Mouse (Mus musculus): Measurements from ENCODE around the gene Ptges. TPM values are rescaled to one million over a fixed set of nuclear protein-coding genes. Genes with fewer than 3 reads are reported as not detected.

Gene Ptges
- polyA plus RNA-seq, 1 experiment from 2014 or later: 0.33 TPM

DNA sequence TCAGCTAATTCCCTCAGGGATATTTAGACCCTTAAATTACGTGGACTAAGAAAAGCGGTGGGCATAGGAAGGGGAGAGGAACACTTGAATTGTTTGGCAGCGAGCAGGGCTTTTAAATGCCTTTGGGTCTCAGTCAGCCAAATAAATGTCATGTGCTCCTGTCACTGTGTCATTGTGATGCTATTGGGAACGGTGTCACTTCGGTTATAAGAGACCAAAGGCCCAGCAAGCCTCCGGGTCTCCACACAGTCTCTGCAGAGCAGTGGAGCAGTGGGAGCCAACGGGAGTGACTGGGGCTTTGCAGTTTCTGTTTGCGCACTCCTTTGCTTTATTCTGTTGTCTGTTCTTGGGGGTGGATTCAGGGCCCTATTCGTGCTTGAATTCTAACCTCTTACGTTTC is 55.2 kb downstream of the Ptges start:
- H3K27ac ChIP-seq (replicated peaks): no peak overlapping the region
- H3K9me3 ChIP-seq (replicated peaks): no peaks in the 10 kb centered on the region
- H3K4me2 ChIP-seq: no peak overlapping the region
- H3K4me3 ChIP-seq (replicated peaks): no peak overlapping the region
- no peaks in the 10 kb centered on the region for H3K27me3 ChIP-seq
- ATAC-seq (ENCODE audit: insufficient read depth): no peak
- WGBS (ENCODE audit: insufficient replicate concordance): 59% methylated on average over 10 of the region's 10 CpGs
- no peaks in the 10 kb centered on the region for H3K4me1 ChIP-seq (replicated peaks)
- no peaks in the 10 kb centered on the region for H3K36me3 ChIP-seq (replicated peaks)
- no peak overlapping the region for H3K9ac ChIP-seq

DNA sequence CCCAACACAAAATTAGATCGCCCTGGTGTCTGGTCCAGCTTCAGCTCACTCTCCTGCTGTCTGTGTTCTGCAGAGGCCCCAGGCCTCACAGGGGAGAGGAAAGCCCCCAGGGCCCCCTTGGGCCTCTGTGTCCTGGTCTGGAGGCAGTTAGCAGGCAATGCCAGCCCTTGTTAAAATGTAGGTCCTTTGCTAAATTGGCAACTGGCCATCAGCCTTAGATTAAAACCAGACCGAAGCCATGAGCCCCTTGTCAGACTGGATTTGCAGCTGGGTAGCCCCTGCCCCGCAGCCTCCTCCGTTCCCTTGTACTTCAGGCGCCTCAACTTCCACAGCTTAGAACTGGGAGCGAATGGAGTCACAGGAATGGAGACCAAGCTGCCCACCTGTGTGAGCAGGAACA is 57.0 kb downstream of the Ptges start:
- Histone ChIP-seq H3K9ac (no peak overlapping the region), H3K27ac (replicated peaks) (no peak overlapping the region), H3K36me3 (replicated peaks) (no peaks in the 10 kb centered on the region), H3K9me3 (replicated peaks) (no peaks in the 10 kb centered on the region), H3K27me3 (no peaks in the 10 kb centered on the region), H3K4me1 (replicated peaks) (no peaks in the 10 kb centered on the region), H3K4me2 (no peak overlapping the region), H3K4me3 (replicated peaks) (no peak overlapping the region)
- ATAC-seq (ENCODE audit: insufficient read depth): no peak
- WGBS (ENCODE audit: insufficient replicate concordance): 78% methylated on average over 6 of the region's 6 CpGs

DNA sequence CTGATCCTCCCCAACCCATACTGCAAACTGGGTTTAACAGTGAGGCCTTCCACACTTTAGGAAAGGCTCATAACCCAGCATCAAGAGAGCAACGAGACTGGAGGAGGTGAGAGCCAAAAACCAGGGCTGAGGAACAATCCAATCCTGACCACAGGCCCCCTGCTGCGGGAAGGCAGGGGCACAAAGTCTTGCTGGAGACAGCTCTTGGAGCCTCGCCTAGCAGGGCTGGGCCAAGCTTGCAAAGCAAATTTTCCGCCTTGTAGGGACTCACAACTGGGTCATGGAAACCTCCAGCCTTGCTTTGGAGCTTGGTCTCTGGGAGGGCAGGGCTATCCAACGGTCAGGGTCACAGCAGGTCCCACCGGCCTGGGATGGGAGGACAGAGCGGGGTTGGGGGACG is 58.8 kb downstream of the Ptges start:
- Histone ChIP-seq H3K27me3 (peaks cover 9% of the 10 kb centered on the region), H3K27ac (replicated peaks) (no peak overlapping the region)

DNA sequence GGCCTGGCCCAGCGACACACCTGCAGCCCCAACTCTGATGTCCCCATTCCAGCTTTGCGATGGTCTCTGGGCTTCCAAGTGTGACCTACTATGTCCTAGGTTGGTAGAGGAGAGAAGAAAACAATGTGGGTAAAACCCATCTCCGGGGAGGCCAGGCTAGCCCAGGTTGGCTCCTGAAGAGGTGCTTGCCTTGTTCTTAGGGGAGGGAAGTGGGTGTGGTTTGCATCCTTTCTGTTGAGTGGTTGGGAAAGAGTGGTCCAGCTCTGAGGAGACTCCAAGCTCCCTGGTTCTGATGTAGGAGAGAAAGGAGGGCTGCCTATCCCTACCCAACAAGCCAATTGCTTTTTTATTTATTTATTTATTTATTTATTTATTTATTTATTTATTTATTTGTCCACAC is 64.2 kb downstream of the Ptges start:
- no peak overlapping the region for H3K4me3 ChIP-seq (replicated peaks)
- no peak overlapping the region for H3K9ac ChIP-seq
- no peak overlapping the region for H3K27ac ChIP-seq (replicated peaks)
- no peaks in the 10 kb centered on the region for H3K9me3 ChIP-seq (replicated peaks)
- peak overlapping the region; percentile 36; the same call in 1 of the 2 replicates for H3K4me2 ChIP-seq
- 48% methylated on average over 3 of the region's 3 CpGs for WGBS (ENCODE audit: insufficient replicate concordance)
- H3K27me3 ChIP-seq: peaks cover 45% of the 10 kb centered on the region
- H3K36me3 ChIP-seq (replicated peaks): no peaks in the 10 kb centered on the region
- no peaks in the 10 kb centered on the region; the same call in 1 of the 2 replicates for H3K4me1 ChIP-seq (replicated peaks)
- no peak for ATAC-seq (ENCODE audit: insufficient read depth)

More for the DNA sequence above, 58.8 kb downstream of the Ptges start:
- no peak overlapping the region for H3K4me3 ChIP-seq (replicated peaks)
- H3K9ac ChIP-seq: no peak overlapping the region
- WGBS (ENCODE audit: insufficient replicate concordance): 60% methylated on average over 8 of the region's 8 CpGs
- H3K36me3 ChIP-seq (replicated peaks): no peaks in the 10 kb centered on the region
- no peaks in the 10 kb centered on the region for H3K9me3 ChIP-seq (replicated peaks)
- ATAC-seq (ENCODE audit: insufficient read depth): no peak
- H3K4me2 ChIP-seq: no peak overlapping the region
- H3K4me1 ChIP-seq (replicated peaks): no peaks in the 10 kb centered on the region

DNA sequence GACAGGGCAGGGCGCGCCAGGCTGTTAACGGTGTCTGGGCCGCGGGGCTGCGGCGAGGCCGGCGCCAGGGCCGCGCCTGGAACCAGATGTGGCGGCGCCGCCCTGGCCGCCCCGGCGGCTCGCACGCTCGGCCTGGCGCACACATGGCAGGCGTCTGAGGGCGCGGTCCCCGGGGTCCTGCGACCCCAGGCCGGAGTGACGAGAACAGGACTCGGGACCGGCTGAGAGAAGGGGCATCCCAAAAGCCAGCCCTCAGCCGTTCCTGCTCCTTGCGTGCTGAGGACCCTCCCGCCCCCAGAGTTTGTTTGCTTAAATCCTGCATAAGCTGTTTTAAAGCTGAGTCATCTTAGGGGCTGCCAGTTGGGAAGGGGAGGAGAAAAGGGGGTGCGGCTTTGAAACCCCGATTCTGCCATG is 64.7 kb downstream of the Ptges start:
- no peak overlapping the region for H3K4me3 ChIP-seq (replicated peaks)
- peaks cover 45% of the 10 kb centered on the region for H3K27me3 ChIP-seq
- H3K9ac ChIP-seq: no peak overlapping the region
- 3% methylated on average over 35 of the region's 35 CpGs for WGBS (ENCODE audit: insufficient replicate concordance)
- no peaks in the 10 kb centered on the region for H3K9me3 ChIP-seq (replicated peaks)
- peak overlapping the region; percentile 36 for H3K4me2 ChIP-seq
- ATAC-seq (ENCODE audit: insufficient read depth): no peak
- H3K4me1 ChIP-seq (replicated peaks): no peaks in the 10 kb centered on the region; the same call in 1 of the 2 replicates
- no peak overlapping the region for H3K27ac ChIP-seq (replicated peaks)
- no peaks in the 10 kb centered on the region for H3K36me3 ChIP-seq (replicated peaks)

DNA sequence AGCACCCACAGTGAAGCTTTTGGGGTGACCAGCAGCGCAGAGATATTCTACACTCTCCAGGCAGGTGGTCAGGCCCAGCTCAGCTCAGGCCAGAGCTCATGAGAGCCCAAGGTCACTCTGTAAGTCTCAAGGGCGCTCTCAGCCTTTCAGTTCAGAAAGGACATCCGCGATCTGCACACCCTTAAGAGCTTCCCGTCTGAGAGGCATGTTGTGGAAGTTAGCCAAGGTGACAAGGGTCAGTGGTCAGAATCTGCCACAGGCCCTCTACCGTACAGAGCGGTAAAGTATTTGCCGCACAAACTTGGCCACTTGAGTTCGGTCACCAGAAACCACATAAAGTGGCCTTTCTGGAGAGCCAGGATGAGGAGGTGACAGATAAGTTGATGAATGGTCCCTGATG is 66.1 kb downstream of the Ptges start:
- WGBS (ENCODE audit: insufficient replicate concordance): 45% methylated on average over 9 of the region's 9 CpGs
- Histone ChIP-seq H3K4me1 (replicated peaks) (no peaks in the 10 kb centered on the region; the same call in 1 of the 2 replicates), H3K4me2 (no peak overlapping the region), H3K9ac (no peak overlapping the region), H3K4me3 (replicated peaks) (no peak overlapping the region), H3K9me3 (replicated peaks) (no peaks in the 10 kb centered on the region), H3K27ac (replicated peaks) (no peak overlapping the region), H3K36me3 (replicated peaks) (no peaks in the 10 kb centered on the region), H3K27me3 (peaks cover 45% of the 10 kb centered on the region)
- no peak for ATAC-seq (ENCODE audit: insufficient read depth)

DNA sequence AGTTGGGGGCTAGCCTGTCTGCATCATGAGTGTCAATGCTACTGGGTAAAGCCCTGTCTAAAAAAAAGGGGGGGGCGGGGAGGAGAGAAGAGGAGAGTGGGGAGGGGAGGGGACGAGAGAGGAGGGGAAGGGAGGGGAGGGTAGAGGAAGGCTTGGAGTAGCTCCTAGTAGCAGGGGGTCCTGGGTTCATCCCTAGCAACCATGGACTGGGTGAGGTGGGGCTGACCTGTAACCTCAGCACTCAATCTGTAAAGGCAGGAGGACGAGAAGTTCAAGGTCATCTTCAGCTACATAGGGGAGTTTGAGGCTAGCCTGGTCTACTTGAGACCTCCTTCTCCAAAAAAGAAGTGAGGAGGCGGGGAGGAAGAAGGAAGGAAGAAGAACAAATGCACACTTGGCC is 67.6 kb downstream of the Ptges start:
- no peak overlapping the region for H3K4me2 ChIP-seq
- ATAC-seq (ENCODE audit: insufficient read depth): no peak
- WGBS (ENCODE audit: insufficient replicate concordance): 35% methylated on average over 4 of the region's 4 CpGs
- H3K27me3 ChIP-seq: peaks cover 46% of the 10 kb centered on the region
- H3K27ac ChIP-seq (replicated peaks): no peak overlapping the region
- H3K4me1 ChIP-seq (replicated peaks): no peaks in the 10 kb centered on the region; the same call in 1 of the 2 replicates
- H3K9me3 ChIP-seq (replicated peaks): no peaks in the 10 kb centered on the region
- H3K36me3 ChIP-seq (replicated peaks): no peaks in the 10 kb centered on the region
- H3K9ac ChIP-seq: no peak overlapping the region
- no peak overlapping the region for H3K4me3 ChIP-seq (replicated peaks)

DNA sequence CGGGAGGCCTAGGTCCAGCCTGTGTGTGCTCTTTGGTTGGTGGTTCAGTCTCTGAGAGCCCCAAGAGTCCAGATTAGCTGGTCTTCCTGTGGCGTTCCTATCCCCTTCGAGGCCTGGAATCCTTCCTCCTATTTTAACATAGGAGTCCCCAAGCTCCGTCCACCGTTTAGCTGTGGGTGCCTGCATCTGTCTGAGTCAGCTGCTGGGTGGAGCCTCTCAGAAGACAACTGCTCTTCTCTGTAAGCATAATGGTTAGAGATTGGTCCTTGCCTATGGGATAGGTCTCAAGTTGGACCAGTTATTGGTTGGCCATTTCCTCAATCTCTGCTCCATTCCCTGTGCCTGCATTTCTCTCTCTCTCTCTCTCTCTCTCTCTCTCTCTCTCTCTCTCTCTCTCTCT is 69.9 kb downstream of the Ptges start:
- Histone ChIP-seq H3K4me1 (replicated peaks) (no peaks in the 10 kb centered on the region; the same call in 1 of the 2 replicates), H3K27me3 (peaks cover 28% of the 10 kb centered on the region), H3K9ac (no peak overlapping the region), H3K9me3 (replicated peaks) (no peaks in the 10 kb centered on the region), H3K4me2 (no peak overlapping the region), H3K27ac (replicated peaks) (no peak overlapping the region), H3K4me3 (replicated peaks) (no peak overlapping the region), H3K36me3 (replicated peaks) (no peaks in the 10 kb centered on the region)
- no peak for ATAC-seq (ENCODE audit: insufficient read depth)
- 45% methylated on average over 5 of the region's 5 CpGs for WGBS (ENCODE audit: insufficient replicate concordance)

DNA sequence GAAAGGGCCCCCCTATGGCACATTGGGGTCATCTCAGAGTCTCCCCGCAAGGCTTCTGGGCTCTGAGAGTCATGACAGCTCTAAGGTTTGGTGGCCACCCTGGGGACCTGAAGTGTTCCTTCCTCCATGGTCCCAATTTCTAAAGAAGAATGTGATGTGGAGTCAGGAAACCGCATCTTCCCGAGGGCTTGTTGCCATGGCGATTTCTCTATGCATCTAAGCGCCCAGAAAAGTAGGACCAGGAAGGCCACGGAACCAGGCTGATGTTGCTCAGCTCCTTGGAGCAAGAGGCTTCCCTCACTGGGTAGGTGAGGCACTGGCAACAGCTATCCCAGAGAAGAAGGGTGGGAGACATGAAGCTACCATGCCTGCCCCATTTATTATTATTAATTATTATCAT is 72.6 kb downstream of the Ptges start:
- ATAC-seq (ENCODE audit: insufficient read depth): no peak
- Histone ChIP-seq H3K27me3 (peaks cover 16% of the 10 kb centered on the region), H3K4me1 (replicated peaks) (no peaks in the 10 kb centered on the region), H3K36me3 (replicated peaks) (no peaks in the 10 kb centered on the region), H3K27ac (replicated peaks) (no peak overlapping the region), H3K9ac (no peak overlapping the region), H3K4me3 (replicated peaks) (no peak overlapping the region), H3K9me3 (replicated peaks) (no peaks in the 10 kb centered on the region), H3K4me2 (no peak overlapping the region)
- 46% methylated on average over 6 of the region's 6 CpGs for WGBS (ENCODE audit: insufficient replicate concordance)

DNA sequence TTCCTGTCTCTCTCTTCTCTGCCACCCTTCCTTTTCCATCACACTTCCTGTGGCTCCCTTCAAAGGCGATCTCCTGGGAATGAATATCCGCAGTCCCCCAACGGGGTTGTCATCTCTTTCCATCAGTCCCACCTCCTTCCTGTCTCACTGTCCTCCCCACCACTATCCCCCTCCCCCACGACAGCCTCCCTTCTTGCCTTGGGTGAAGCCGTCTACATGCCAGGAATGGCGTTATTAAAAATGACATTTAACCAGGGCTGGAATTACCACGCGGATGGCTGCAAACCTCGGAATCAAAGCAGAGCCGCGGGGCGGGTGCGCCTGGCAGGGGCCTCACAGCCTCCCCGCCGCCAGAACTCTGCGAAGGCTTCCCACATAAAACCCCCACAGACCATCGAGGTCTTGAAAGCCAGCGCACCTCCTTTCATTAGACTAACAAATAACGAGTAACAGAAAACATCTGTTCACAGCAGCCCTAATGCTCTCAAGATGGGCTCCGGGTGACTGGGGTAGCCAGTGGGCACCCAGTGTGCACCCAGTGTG is 76.8 kb downstream of the Ptges start:
- Histone ChIP-seq H3K9ac (no peak overlapping the region), H3K9me3 (replicated peaks) (no peaks in the 10 kb centered on the region), H3K27me3 (peaks cover 40% of the 10 kb centered on the region), H3K36me3 (replicated peaks) (no peaks in the 10 kb centered on the region), H3K4me3 (replicated peaks) (no peak overlapping the region), H3K4me2 (no peak overlapping the region), H3K27ac (replicated peaks) (no peak overlapping the region), H3K4me1 (replicated peaks) (no peaks in the 10 kb centered on the region)
- no peak for ATAC-seq (ENCODE audit: insufficient read depth)
- 34% methylated on average over 20 of the region's 20 CpGs for WGBS (ENCODE audit: insufficient replicate concordance)

DNA sequence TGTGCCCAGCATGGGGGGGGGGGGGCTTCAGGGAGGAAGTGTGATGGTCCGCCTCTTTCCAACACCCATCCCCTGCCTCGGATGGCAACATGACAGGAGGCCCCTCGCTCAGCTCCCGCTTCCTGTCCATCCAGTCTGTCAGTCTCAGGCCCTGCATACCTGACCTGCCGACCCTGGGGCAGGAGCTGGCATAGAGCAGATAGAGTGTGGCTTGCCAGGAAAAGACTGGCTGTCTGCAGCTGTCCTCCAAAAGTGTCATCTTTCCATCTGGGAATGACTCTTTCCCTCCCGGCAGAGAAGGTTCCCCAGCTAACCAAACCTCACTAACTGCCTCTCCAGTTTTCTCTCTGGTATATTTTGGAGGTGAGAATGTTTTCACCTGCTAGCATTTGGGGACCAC is 79.1 kb downstream of the Ptges start:
- Histone ChIP-seq H3K27me3 (peaks cover 58% of the 10 kb centered on the region), H3K9ac (no peak overlapping the region), H3K27ac (replicated peaks) (no peak overlapping the region), H3K4me3 (replicated peaks) (no peak overlapping the region), H3K36me3 (replicated peaks) (no peaks in the 10 kb centered on the region), H3K9me3 (replicated peaks) (no peaks in the 10 kb centered on the region), H3K4me2 (no peak overlapping the region), H3K4me1 (replicated peaks) (no peaks in the 10 kb centered on the region)
- ATAC-seq (ENCODE audit: insufficient read depth): no peak
- WGBS (ENCODE audit: insufficient replicate concordance): 27% methylated on average over 6 of the region's 6 CpGs

DNA sequence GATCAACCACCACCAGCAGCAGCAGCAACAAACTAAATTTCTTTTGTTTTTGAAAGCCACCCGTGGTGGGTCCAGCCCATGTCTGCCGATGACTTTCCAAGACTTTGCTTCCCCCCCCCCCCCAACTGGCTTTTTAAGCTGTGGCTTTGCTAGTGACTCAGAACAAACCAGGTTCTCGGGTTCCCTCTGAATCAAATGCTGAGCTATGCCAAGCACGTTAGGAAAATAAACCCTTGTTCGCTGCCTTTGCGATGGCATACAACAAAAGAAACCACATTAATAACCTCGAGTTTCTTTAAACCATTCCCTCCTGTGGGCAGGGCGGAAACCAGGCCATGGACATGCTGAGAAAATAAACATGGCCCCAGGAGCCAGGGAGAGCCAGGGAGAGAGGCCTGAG is 81.5 kb downstream of the Ptges start:
- no peak overlapping the region for H3K4me2 ChIP-seq
- peaks cover 81% of the 10 kb centered on the region for H3K27me3 ChIP-seq
- no peaks in the 10 kb centered on the region for H3K4me1 ChIP-seq (replicated peaks)
- H3K27ac ChIP-seq (replicated peaks): no peak overlapping the region
- no peaks in the 10 kb centered on the region for H3K9me3 ChIP-seq (replicated peaks)
- no peak overlapping the region for H3K4me3 ChIP-seq (replicated peaks)
- ATAC-seq (ENCODE audit: insufficient read depth): no peak
- WGBS (ENCODE audit: insufficient replicate concordance): 56% methylated on average over 8 of the region's 8 CpGs
- H3K9ac ChIP-seq: no peak overlapping the region
- H3K36me3 ChIP-seq (replicated peaks): no peaks in the 10 kb centered on the region

All from liver, embryonic 15.5 days (tissue).